Mouse (Mus musculus): ENCODE measurements around the gene Marf1.

Gene Marf1

DNA sequence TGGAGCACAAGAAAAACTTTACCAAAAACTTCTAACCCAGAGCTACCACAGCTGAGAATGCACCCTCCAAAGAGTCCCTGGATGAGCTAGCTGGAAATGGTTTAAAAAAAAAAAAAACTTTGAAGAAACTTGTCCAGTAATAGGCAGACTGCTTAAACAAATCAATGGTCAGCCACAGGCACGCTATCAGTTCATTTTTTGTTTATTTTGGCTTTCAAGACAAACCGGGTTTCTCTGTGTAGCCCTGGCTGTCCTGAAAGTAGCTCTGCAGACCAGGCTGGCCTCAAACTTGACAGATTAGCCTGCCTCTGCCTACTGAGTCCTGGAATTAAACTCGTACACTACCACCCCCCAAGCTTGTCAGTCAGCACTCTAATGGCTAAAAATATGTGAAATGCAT lies 19.9 kb downstream of the Marf1 start:
- in situ Hi-C loops (cut with MboI, MseI), result no loop called here

DNA sequence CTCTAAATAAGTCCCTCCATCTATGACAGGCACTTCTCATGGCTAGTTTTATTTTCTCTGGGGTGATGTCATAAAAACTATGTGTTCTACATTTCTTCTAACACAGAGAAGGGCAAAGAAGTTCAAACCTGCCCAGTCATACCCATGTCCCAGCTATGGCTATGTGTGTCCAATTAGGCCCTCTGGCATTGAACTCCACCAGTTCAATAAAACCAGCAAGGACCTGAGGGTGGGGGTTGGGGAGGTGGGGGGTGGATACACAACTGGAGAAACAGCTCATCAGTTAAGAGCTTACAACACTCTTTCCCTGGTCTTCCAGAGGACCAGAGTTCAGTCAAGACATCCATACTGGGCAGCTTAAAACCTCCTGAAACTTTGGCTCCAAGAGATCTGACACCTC lies 24.0 kb downstream of the Marf1 start:
- in situ Hi-C loops (cut with MboI, MseI), result loop anchor here (10.0 kb wide), 1 partner anchor 1446 kb away; no protein-coding TSS in a partner anchor

DNA sequence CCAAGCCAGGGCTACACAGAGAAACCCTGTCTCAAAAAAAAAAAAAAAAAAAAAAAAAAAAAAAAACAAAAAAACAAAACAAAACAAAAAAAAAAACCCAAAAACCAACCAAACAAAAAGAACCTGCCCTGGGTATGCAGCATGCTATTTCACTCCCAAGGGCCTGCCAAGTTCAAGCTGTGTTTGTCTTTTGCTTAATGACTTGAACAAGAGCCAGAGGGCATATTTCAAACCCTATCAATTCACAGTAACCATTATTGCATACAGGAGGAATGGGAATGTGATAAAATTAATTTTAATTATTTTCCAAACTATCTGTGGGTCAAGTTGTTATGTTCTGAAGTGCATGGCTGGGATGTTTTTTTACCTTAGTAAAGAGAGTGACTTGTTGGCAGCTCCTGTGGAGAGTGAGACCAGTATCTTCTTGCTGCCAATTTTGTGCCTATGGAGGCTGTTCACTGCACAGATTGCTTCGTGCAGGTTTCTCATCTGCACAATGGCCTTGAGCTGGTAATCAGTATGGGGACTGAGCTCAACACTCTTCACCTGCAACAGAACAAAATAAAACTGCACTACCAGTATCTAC lies 25.1 kb downstream of the Marf1 start:
- in situ Hi-C loops (cut with MboI, MseI), result loop anchor here (10.0 kb wide), 1 partner anchor 1447 kb away; no protein-coding TSS in a partner anchor

DNA sequence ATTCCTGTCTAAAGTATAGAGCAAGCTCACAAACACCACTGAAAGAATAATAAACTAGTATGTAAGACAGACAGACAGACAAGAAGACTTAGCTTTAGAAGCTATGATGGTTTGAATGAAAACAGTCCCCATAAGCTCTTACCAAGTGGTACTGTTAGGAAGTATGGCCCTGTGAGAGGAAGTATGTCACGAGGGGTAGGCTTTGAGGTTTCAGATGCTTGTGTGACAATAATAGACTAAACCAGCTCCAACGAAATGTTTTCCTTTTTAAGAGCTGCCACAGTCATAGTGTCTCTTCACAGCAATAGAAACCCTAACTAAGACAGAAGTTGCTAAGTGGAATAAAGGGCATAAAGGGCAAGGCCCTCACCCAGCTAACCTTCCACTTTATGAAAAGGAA lies 28.1 kb downstream of the Marf1 start:
- in situ Hi-C loops (cut with MboI, MseI), result loop anchor here (10.0 kb wide), 1 partner anchor 1450 kb away; no protein-coding TSS in a partner anchor

DNA sequence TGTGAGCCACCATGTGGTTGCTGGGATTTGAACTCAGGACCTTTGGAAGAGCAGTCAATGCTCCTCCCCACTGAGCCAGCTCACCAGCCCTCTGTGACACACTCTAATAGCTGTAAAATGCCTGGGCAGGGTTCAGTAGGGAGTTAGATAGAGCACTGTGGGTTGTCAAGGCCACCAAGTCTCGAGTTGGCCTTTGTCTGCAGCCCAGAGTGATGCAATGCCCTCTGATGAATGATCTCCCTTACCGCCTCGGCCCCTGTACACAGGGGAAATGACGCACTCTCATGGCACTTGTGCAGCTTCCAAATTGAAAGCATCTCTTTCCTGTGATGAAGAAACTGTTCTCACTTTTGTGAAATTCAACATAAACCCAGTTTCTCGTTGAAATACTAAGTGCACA lies 31.3 kb downstream of the Marf1 start:
- in situ Hi-C loops (cut with MboI, MseI), result loop anchor here (10.0 kb wide), 1 partner anchor 1453 kb away; no protein-coding TSS in a partner anchor

DNA sequence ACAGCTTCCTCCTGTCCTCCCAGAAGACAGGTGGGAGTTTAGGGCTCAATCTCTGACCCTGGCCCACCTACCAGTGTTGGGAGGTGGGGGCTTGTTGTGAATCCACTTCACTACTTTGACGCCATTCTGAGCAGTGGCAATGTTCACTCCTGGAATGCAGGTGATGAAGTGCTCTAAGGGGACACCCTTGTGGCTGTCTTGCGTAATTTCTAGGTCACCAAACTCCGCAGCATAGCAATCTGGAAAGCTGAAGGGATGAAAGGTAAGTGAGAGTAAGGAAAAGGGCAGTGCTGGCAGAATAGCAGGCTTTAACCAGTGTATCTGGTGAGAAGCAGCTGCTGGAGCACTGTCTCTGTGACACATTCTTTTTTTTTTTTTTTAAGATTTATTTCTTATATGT lies 31.8 kb downstream of the Marf1 start:
- in situ Hi-C loops (cut with MboI, MseI), result loop anchor here (10.0 kb wide), 1 partner anchor 1453 kb away; no protein-coding TSS in a partner anchor

DNA sequence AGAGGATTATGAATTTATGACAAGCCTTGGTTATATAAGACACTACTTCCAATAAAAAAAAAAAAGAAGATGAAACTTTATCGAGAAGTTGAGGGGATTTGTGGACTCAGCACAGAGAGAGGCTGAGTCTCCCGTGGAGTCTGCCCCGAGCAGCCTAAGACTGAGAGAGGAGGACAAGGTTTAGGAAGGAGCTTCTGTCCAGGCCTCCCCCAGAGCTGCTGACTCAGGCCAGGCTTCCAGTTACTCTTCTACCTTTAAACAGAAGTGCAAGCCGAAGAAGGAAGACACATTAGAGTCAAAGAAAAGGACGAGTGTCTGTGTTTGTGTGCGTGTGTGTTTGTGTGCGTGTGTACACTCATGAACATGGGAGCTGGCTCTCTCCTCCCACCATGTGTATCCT lies 32.4 kb downstream of the Marf1 start:
- in situ Hi-C loops (cut with MboI, MseI), result loop anchor here (10.0 kb wide), 1 partner anchor 1454 kb away; no protein-coding TSS in a partner anchor

DNA sequence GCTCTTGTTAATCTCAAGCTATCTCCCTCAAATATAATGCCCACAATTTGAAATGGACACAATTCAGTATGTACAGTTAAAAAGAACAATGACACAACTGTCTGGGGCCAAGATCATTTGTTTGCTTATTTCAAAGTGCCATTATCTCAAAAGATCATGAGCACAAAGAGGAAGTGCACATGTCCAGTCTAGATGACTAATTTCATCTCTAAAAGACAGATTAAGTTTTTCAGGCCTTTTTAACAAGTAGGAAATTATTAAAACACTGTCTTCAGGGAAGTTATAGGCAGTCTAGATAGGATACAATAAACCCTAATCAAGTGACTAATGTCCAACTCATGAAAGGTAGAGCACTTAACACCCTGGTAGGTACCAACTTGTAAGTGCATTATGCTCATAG lies 34.2 kb downstream of the Marf1 start:
- in situ Hi-C loops (cut with MboI, MseI), result no loop called here

DNA sequence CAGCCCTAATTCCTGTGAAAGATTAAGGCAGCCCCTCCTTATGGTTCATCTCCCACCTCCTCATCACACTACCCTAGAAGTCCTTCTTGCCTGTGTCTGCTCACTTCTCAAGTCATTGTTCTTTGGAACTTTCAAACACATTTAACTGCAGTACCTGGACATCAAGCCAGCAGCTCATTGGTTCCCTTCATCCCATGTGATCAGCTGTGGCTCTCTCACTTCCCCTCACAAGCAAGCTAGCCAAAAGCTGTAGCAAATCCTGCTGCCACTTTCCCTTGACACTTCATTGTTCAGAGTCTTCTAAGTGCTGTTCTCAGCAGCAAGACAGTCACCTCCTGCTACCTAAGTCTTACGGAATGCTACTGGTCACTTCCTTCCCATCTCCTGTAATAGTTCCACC lies 37.9 kb downstream of the Marf1 start:
- in situ Hi-C loops (cut with MboI, MseI), result no loop called here

DNA sequence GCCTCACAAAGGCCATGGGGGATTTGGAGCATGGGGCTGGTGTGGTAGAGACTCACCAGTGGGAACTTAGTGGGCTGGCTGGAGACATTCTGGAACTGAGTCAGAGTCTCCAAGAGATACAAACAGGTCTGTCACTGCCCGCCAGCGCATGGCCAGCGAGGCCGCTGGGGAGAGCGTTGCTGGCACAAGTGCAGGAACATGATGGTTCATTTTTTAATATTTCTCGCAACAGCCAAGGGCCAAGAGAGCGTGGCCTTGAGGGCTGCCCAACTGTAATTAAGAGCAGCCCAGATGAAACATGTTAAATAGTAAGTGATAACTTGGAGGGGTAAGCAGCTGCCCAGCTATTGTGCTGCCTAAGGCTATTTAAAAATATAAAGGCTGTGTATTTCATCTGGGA lies 38.4 kb downstream of the Marf1 start:
- in situ Hi-C loops (cut with MboI, MseI), result no loop called here

DNA sequence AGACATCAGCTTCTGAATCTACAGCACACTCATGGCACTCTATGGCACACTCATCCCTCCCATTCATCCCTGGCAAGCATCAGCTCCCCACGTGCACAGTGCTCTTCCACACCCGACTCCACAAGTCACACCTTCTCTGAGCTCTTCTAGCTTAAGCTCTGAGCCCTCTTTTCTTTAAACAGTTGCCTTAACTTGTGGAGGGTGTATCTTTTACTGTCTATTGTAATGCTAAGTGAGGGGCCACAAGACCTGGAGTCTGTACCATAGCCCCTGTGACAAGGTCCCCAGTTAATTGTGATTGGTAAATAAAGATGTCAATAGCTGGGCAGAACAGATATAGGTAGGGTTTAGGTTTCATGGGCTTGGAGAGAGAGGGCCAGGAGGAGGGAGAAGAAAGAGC lies 39.2 kb downstream of the Marf1 start:
- in situ Hi-C loops (cut with MboI, MseI), result no loop called here

DNA sequence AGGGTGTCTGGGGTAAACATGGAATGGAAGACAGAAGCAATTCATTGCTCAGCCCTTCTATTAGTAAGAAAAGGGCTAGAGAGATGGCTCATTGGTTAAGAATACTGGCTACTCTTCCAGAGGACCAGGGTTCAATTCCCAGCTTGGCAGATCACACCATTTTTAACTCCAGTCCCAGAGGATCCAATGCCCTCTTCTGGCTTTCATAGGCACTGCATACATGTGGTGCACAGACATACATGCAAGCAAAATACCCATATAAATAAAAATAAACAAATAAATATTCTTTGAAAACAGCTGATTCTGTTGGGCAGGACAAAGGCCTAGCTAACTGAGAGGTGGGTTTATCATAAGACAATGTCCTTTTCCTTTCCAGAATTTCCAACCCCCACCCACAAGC lies 40.6 kb downstream of the Marf1 start:
- in situ Hi-C loops (cut with MboI, MseI), result no loop called here

DNA sequence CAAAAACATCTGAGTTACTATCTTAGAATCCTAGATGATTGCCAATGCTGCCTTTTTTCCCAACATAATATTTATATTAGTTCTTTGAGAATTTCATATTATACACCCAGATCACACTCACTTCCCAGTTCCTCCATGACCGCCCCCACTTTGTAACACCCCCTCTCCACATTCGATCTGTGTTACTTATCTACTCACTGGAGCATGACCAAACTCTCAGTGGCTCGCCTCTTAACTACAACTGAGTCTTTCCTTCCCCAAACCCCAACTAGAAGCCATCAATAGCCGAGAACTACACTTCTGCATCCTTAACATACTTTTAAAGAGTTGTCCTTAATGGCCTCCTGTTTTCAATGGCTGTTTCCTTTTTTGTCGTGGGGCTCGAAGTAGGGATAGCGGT lies 41.6 kb downstream of the Marf1 start:
- in situ Hi-C loops (cut with MboI, MseI), result no loop called here

DNA sequence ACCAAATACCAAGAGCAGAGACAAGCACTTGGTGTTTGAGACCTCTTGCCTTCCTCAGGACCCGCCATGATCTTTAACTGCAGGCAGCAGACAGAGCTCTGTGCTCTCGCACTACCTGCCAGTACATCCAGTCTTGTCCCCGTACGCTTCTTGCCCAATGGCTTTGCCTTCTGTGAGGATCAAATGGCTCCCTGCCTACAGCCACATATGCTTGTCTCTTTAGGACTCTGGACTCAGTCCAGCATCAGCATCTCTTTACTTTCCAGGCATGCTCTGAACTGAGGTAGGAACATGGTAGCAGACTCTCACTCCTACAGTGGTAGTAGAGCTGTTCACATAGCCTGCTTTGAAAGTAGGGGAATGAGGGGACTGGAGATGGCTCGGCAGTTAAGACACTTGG lies 42.2 kb downstream of the Marf1 start:
- in situ Hi-C loops (cut with MboI, MseI), result no loop called here

DNA sequence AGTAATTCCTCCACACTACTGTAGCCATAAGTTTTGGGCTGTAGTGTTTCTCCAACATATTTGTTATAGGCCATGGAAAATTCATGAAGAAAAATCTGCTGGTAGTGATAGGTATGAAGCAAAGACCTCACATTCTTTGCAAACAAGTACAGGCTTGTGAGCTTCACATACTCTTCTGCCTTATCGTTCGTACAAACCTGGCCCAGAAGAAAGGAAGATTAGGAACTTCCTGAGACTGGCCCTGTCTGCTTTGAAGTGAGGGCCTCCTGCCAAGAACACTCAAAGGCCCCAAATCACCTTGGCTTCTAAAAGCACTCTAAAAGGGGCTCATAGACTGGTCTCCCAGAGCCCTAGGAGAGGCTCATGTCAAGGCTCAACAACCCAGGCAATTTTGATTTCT lies 45.9 kb downstream of the Marf1 start:
- in situ Hi-C loops (cut with MboI, MseI), result no loop called here

DNA sequence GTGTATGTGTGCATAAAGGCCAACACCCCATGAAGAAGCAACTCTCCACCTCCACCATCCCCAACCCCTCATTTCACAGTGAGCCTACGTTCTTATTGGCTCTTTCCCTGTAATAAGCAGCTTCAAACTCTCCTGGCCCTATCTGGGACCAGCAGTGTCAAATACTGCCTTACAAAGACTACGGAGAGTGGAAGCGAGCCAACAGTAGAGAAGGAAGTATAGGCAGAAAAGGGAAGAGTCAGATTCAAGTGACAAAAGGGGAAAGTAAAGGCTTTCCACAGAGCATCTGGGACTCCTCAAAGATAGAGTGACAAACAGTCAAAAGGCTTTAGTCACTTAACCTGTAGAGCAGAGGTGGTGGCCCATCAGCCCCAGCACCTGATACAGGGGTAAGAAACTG lies 50.4 kb downstream of the Marf1 start:
- in situ Hi-C loops (cut with MboI, MseI), result no loop called here

DNA sequence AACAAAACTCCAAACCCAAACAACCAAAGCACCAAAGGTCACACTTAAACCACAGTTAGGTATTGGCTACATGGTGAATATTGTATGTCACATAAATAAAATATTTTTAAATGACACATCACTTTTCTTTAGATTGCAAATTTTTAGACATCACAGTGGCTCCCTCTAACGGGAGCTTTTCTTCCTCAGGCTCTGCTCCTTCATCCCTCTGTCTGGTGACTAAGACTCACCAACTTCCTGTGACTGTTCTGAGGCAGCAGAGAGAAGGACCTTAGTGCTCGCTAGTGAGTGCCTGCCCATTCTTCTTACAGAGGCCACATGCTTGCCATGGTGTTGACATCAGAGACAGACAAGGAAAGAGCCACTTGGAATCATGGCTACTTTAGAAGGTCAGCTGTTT lies 51.0 kb downstream of the Marf1 start:
- in situ Hi-C loops (cut with MboI, MseI), result no loop called here

DNA sequence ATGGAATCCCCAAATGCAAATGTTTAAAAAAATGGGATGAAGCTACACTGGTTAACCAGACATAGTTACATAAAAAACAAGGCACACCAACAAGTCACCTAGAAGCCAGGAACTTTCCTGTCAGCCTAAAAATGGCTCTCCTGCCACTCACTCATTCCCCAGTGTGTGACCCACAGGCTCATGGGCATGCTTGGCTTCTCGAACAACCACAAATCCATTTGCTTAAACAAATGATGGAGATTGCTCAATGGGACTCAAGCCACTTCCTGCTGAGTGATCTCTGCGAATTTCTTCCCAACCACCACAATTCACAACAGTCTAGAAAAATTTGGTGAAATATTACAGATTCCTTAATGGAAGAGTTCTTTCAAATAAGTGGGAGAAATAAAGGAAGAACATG lies 52.2 kb downstream of the Marf1 start:
- in situ Hi-C loops (cut with MboI, MseI), result no loop called here

DNA sequence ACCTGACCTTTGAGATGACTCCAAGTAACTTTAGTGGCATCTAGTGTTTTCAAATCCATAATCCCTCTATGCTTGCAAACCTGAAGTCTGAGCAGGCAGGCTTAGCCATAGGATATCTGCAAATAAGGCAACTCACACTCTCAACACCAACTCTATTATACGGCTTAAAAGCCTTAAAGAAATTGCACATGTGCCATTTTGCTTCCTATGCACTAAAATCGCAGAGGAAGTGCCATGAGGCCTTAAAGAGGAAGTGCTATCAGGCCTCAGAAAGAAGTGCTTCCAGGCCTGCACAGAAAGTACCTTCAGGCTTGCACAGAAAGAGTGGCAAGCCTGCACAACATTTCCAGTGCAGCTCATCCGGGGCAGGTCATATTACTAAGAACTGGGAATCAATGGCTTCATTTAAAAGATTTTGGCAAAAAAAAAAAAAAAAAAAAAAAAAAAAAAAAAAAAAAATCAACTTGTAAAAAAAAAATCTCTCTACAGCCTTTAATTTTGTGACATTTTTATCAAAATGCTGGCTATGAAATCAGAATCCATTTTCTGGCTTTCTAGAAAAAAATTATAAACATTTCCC lies 53.4 kb downstream of the Marf1 start:
- in situ Hi-C loops (cut with MboI, MseI), result no loop called here

DNA sequence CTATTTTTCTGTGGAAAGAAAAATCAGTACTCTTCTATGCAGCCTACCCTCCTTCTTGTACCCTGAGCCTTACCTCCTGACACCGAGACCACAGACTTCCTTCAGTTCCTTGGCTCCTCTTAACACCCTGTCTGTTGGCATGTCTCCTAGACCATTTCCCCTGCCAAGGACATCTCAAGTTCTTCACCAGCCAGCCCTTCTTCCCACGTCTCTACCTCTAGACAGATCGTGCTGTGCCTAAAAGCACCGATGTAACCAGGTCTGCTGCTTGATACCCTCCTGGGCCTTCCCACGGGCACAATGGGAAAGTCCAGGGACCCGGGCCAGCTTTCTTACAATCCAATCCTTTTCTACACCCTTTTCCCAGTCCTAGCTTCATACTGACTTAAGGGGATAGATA lies 57.3 kb downstream of the Marf1 start:
- in situ Hi-C loops (cut with MboI, MseI), result no loop called here

DNA sequence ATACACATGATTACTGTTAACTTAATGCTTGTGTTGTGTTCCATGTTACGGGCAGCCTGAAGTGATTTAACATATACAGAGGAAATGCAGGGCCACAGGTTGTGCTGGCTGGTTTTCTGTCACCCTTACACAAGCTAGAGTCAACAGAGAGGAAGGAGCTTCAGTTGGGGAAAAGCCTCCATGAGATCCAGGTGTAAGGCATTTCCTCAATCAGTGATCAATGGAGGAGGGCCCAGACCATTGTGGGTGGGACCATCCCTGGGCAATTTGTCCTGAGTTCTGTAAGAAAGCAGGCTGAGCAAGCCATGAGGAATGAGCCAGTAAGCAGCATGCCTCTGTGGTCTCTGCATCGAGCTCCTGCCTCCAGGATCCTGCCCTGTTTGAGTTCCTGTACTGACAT lies 71.4 kb downstream of the Marf1 start:
- in situ Hi-C loops (cut with MboI, MseI), result no loop called here

DNA sequence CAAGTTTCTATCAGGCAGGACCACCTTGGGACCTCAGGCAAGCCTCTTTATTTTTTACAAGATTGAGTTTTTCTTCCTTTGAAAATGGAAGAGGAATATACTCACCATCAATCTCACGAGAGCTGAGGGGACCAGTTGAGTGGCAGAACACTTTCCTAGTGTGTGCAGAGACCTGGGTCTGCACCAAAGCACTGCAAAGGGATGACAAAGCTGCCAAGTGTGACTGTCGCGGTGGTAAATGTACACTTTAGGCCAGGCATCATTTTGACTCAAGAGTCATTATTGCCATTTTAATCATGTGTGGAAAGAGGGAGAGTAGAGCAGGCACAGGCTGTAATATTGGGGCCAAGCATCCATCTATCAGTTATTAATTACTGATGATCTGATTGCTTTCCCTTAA lies 73.9 kb downstream of the Marf1 start:
- in situ Hi-C loops (cut with MboI, MseI), result no loop called here

DNA sequence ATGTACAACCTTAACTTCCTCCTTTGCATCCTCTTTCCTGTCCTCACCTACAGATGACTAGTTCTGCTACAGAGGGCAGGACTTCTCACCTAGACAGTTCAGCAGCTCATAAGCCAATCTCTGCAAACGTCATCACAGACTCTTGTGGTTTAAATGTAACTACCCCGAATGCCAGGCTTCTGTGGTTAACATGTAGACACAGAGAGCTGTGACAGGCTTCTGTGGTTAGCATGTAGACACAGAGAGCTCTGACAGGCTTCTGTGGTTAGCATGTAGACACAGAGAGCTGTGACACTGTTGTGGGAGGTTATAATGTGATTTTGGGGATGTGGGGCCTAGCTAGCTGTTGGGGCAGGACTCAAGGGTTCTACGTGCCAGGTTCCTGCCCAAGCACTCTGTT lies 74.9 kb downstream of the Marf1 start:
- in situ Hi-C loops (cut with MboI, MseI), result no loop called here

DNA sequence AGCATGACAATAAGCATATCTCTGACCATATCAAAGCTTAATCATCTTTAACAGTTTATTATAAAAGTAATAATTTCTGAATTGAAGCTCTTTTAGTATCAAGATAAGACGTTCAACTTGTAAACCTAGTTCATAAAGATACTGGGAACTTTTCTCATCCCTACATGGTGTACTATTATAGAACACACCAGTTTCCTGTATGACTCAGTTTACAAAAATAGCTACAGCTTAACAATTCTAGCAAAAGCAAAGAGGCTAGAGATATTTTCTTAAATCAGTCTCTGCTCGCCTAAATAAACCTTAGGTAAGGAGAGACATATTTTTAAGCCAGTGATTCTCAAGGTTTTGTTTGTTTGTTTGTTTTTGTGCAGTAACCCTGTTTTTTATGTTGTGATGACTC lies 80.2 kb downstream of the Marf1 start:
- in situ Hi-C loops (cut with MboI, MseI), result no loop called here
